Mouse (Mus musculus) lung, postnatal 14 days (tissue): ENCODE data around the gene Hsf4.
"Not testable (repeated sequence)": the region's sequence is repeated elsewhere in the genome, so short reads cannot be mapped to it uniquely, and the experiment has no call there.

Source experiments
- DNase-seq: peaks from one replicate; pipeline ENCODE4 v3.0.0; 2021

Hsf4 gene

GRCm38 (mm10) chr8:105269461-105269947, at the start of gene Hsf4:
TSS of gene Hsf4 (plus strand) at chr8:105269801.
- DNase-seq = peak; percentile 75

GRCm38 (mm10) chr8:105223850-105224249, 45.8 kb upstream of the Hsf4 start:
- no peak for DNase-seq

GRCm38 (mm10) chr8:105224413-105225271, 45.0 kb upstream of the Hsf4 start, which contains the start of gene D230025D16Rik:
TSS of gene D230025D16Rik (plus strand) at chr8:105225145.
- peak; percentile 98 for DNase-seq

GRCm38 (mm10) chr8:105225272-105225593, 44.4 kb upstream of the Hsf4 start:
- no peak for DNase-seq

- DNase-seq = peak; percentile 26
Measured at GRCm38 (mm10) chr8:105225917-105226316, 43.7 kb upstream of the Hsf4 start.

GRCm38 (mm10) chr8:105231503-105232320, 37.9 kb upstream of the Hsf4 start:
- DNase-seq = no peak

- DNase-seq = not testable (repeated sequence)
Measured at GRCm38 (mm10) chr8:105232321-105232693, 37.3 kb upstream of the Hsf4 start.

GRCm38 (mm10) chr8:105233126-105233935, 36.3 kb upstream of the Hsf4 start:
- no peak for DNase-seq

GRCm38 (mm10) chr8:105235206-105235605, 34.4 kb upstream of the Hsf4 start:
- DNase-seq = no peak

GRCm38 (mm10) chr8:105237442-105238142, 32.0 kb upstream of the Hsf4 start:
- DNase-seq = no peak

GRCm38 (mm10) chr8:105241016-105241415, 28.6 kb upstream of the Hsf4 start:
- no peak for DNase-seq

- no peak for DNase-seq
Measured at GRCm38 (mm10) chr8:105251954-105252353, 17.6 kb upstream of the Hsf4 start.

GRCm38 (mm10) chr8:105252680-105253537, 16.7 kb upstream of the Hsf4 start:
- no peak for DNase-seq

GRCm38 (mm10) chr8:105253766-105254151, 15.8 kb upstream of the Hsf4 start:
- no peak for DNase-seq

GRCm38 (mm10) chr8:105254152-105254965, 15.2 kb upstream of the Hsf4 start:
- DNase-seq = peak; percentile 94

GRCm38 (mm10) chr8:105254966-105255350, 14.6 kb upstream of the Hsf4 start, which contains the start of gene B3gnt9:
TSS of gene B3gnt9 (minus strand) at chr8:105255153.
- DNase-seq = peak; percentile 70

- DNase-seq = no peak
Measured at GRCm38 (mm10) chr8:105257318-105258114, 12.1 kb upstream of the Hsf4 start.

- no peak for DNase-seq
Measured at GRCm38 (mm10) chr8:105258911-105259720, 10.5 kb upstream of the Hsf4 start.
